ENCODE assay signal across 8 mouse cellular contexts in the genomic region with DNA sequence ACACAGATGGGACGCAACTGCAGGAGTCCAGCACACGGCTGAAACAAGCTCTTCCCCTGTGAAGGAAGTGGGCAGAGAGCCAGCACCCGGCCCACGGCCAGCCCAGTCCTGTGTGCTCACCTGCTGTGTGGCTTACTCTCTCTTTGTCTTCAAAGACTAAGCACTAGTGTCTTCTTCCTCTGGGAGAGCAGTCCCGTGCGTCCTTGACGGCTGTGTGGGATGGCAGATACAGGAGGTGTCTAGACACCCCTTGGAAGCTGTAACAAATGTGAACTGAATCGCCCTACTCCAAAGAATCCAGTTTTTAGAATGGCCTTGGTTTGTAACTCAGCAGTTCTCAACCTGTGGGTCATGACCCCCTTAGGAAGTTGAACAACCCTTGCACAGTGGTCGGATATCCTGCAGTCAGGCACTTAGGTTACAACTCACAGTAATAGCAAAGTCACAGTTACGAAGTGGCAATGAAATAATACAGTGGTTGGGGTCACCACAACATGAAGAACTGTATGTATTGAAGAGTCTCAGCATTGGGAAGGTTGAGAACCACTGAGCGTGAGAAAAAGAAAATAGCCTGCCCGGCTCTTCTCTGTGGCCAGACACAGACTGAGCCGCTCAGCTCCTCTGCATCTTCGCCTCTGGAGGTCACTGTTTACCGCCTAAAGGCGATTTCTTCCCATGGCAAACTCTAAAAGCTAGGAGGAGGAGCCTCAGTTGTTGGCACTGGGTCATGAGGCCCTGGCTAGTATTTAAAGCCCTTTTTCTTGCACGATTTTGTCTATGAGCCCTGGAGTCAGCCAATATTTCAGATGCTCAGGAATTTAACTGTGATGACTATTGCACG. TPM values are rescaled to one million over a fixed set of nuclear protein-coding genes. Genes with fewer than 3 reads are reported as not detected.
DNase-seq lines count a peak whose midpoint lies in the region; ATAC-seq lines count a peak whose summit lies in the region.

No protein-coding gene starts in this region.

- H3K27me3 ChIP-seq in intestine, embryonic 15.5 days (replicated peaks) = no peaks in the 10 kb centered on the region

- no peak overlapping the region for H3K4me3 ChIP-seq in intestine, embryonic 15.5 days (replicated peaks)

- no peaks in the 10 kb centered on the region for H3K9me3 ChIP-seq in intestine, embryonic 15.5 days

- no peaks in the 10 kb centered on the region for H3K36me3 ChIP-seq in intestine, embryonic 15.5 days

- H3K4me2 ChIP-seq in intestine, embryonic 15.5 days (replicated peaks) = peak overlapping the region; percentile 2; the same call in 1 of the 2 replicates

- no peak overlapping the region for H3K9ac ChIP-seq in intestine, embryonic 15.5 days

- 31% methylated on average over 18 of the region's 18 CpGs for WGBS in intestine, embryonic 15.5 days

- peak; percentile 81 for DNase-seq in ovary, adult 18-20 months (ENCODE audit: low spot score)
- DNase-seq in ovary, postnatal 10 days (ENCODE audit: low spot score) = no peak
- peak; percentile 86 for DNase-seq in embryo, embryonic 11 days
- DNase-seq in gastrocnemius, postnatal 25 days = peak; percentile 77
- DNase-seq in left cerebral cortex, postnatal 25 days (ENCODE audit: low spot score in 2 of 2) = peak; percentile 77 to 88
- peak; percentile 80 for DNase-seq in mesoderm, embryonic 11.5 days (ENCODE audit: low read depth, low spot score)
- peak; percentile 82 for DNase-seq in skeletal muscle tissue, adult 2 months (ENCODE audit: low read depth, low spot score)

- intact Hi-C loops in left cerebral cortex, postnatal 25 days (cut with DNase I) = loop anchor here (1.0 to 10.0 kb wide), 5 partner anchors 29 to 286 kb away; a partner anchor contains a TSS

- peaks cover 3% of the 10 kb centered on the region; the same call in 1 of the 2 replicates for H3K4me1 ChIP-seq in intestine, embryonic 15.5 days (replicated peaks)

- H3K27ac ChIP-seq in intestine, embryonic 15.5 days = no peak overlapping the region

- peak; percentile 94 for ATAC-seq in intestine, embryonic 15.5 days

RNA-seq across cellular contexts. Expression of a gene that starts 6.4 kb away (rescaled TPM):
- total RNA-seq in gastrocnemius, postnatal 25 days (2021) = 100 to 1,000 TPM; 412 to 474 TPM
- 241 and 274 TPM in 2 replicates for polyA plus RNA-seq in intestine, embryonic 15.5 days (2015; fragmentation: Nextera tagmentation; extraction: Ambion mirVana)
- 100 to 1,000 TPM; 221 to 241 TPM for total RNA-seq in left cerebral cortex, postnatal 25 days (2021)

RNA-seq across cellular contexts. Expression of a gene that starts 15.8 kb away (rescaled TPM):
- under 1 TPM; 0.69 to 0.75 TPM for total RNA-seq in gastrocnemius, postnatal 25 days (2021)
- 2.8 and 3.8 TPM in 2 replicates for polyA plus RNA-seq in intestine, embryonic 15.5 days (2015; fragmentation: Nextera tagmentation; extraction: Ambion mirVana)
- total RNA-seq in left cerebral cortex, postnatal 25 days (2021) = 1 to 10 TPM; 4.4 to 5.1 TPM

RNA-seq across cellular contexts. Expression of a gene that starts 18.5 kb away (rescaled TPM):
- under 1 TPM; 0.31 to 0.35 TPM for total RNA-seq in gastrocnemius, postnatal 25 days (2021)
- polyA plus RNA-seq in intestine, embryonic 15.5 days (2015; fragmentation: Nextera tagmentation; extraction: Ambion mirVana) = 2.1 and 2.6 TPM in 2 replicates
- 1 to 10 TPM; 1.1 to 1.6 TPM for total RNA-seq in left cerebral cortex, postnatal 25 days (2021)

RNA-seq across cellular contexts. Expression of a gene that starts 18.6 kb away (rescaled TPM):
- total RNA-seq in gastrocnemius, postnatal 25 days (2021) = 10 to 100 TPM; 21.5 to 23.1 TPM
- polyA plus RNA-seq in intestine, embryonic 15.5 days (2015; fragmentation: Nextera tagmentation; extraction: Ambion mirVana) = 33.8 and 35.9 TPM in 2 replicates
- 1 to 10 TPM; 7.0 to 7.3 TPM for total RNA-seq in left cerebral cortex, postnatal 25 days (2021)

RNA-seq across cellular contexts. Expression of a gene that starts 18.8 kb away (rescaled TPM):
- total RNA-seq in gastrocnemius, postnatal 25 days (2021) = 100 to 1,000 TPM; 344 to 356 TPM
- 973 and 1,014 TPM in 2 replicates for polyA plus RNA-seq in intestine, embryonic 15.5 days (2015; fragmentation: Nextera tagmentation; extraction: Ambion mirVana)
- total RNA-seq in left cerebral cortex, postnatal 25 days (2021) = 100 to 1,000 TPM; 266 to 294 TPM
